Mouse (Mus musculus) frontal cortex, postnatal 10 days (tissue): ENCODE data around the gene Hist1h4m.
"Not testable (repeated sequence)": the region's sequence is repeated elsewhere in the genome, so short reads cannot be mapped to it uniquely, and the experiment has no call there.

ENCODE experiments used
- DNase-seq, 2 experiments: peaks; one replicate each; pipeline ENCODE4 v3.0.0; 2022; ENCODE audit warnings: low spot score in 2 of 2, mixed read lengths in 1 of 2

Hist1h4m gene

DNA sequence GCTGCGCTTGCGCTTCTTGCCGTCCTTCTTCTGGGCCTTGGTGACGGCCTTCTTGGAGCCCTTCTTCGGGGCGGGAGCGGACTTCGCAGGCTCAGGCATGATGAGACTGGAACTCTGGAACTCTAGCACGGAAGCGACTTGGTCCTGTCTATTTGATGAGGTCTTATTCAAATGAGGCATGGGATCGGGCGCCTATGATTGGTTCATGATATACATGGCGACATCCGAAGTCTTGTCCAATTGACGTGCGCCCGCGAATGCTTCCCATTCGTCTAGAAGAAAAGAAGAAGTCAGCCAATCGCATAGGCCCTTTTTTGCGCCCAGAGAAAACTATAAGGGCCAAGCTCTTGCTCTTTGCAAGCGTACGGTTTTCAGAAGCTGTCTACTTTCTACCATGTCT, 1.5 kb upstream of the Hist1h4m start, which contains the start of the genes Hist1h2bq and Hist1h2ao:
Gene Hist1h2bq (minus strand): TSS at position 125 of the 400 bp plus-strand sequence.
Gene Hist1h2ao (plus strand): TSS at position 393 of the 400 bp plus-strand sequence.
- not testable (repeated sequence) for DNase-seq

DNA sequence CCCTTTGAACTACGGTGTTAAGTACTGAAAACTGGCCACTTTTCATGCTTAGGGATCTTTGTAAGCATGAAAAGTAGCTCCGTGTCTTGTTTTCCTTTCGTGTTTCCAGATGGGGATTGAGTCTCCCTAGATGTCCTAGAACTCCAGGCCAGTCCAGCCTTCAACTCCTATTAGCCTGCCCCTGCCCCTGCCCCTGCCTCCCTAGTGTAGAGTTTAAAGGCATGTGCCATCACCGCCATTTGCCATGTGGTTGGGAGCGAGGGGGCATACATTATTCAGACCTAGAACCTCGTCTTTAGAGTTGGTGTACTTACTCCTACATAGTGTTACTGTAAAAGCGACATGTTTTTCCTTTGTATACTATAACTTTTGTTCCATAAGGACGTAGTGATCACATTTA, 472 bp upstream of the Hist1h4m start:
- DNase-seq: not testable (repeated sequence)

DNA sequence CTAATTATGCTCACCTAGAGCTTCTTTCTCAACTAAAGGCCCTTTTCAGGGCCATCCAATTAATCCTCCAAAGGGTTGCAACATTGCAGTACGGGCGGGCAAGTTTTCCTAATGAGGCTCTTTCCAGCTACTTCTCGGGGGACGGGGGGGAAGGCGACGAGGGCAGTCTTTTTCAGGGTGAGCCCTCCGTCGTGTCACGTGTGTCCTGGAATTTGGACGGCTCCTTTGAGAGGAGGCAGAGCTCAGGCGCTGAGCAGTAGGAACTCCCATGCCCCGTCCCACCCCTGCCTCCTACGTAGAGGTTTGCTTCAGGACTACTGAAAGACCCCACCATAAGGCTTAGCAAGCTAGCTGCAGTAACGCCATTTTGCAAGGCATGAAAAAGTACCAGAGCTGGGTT, 546 bp downstream of the Hist1h4m start:
- DNase-seq: not testable (repeated sequence)

DNA sequence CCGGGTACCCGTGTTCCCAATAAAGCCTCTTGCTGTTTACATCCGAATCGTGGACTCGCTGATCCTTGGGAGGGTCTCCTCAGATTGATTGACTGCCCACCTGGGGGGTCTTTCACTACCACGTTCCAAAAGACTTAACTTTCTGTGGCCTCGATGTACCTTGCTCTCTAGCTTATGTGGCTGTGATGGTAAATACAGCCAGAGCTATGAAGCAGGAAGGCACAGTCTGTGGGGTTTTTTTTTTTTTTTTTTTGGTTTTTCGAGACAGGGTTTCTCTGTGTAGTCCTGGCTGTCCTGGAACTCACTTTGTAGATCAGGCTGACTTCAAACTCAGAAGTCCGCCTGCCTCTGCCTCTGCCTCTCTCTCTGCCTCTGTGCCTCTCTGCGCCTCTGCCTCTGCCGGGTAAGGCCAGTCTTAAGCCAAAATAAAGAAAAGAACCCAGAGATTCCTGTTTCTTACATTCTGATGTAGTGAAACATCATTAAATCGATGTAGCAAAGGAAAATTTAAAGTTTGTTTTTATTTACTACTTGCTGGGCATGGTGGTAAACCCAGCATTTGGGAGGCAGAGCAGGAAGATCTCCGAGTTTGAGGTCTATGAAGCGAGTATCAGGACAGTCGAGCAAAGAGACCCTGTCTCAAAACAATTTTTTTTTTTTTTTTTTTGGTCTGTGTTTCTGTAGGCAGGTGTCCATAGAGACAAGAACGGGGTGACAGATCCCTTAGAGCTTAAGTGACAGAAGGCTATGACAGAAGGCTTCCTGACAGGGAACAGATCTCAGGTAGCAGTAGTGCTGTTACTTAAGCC, 8.7 kb downstream of the Hist1h4m start:
- DNase-seq: not testable (repeated sequence)

DNA sequence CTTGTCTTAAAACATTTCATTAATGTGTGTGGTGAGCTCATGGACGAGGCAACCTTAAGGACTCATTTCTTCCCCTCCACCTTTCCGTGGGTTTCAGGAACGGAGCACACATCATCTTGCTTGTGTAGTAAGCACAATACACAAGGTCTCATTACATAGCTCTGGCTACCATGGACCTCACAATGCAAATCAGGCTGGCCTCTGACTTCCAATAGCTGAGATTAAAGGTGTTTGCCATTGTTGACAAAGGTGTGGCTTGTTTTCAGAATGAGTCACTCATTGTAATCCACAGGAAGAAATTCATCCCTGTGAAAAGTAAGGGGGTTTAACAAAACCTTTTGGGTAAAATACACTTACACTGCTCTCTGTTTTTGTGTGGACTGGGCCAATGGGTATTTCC, 17.0 kb downstream of the Hist1h4m start:
- DNase-seq: no peak

DNA sequence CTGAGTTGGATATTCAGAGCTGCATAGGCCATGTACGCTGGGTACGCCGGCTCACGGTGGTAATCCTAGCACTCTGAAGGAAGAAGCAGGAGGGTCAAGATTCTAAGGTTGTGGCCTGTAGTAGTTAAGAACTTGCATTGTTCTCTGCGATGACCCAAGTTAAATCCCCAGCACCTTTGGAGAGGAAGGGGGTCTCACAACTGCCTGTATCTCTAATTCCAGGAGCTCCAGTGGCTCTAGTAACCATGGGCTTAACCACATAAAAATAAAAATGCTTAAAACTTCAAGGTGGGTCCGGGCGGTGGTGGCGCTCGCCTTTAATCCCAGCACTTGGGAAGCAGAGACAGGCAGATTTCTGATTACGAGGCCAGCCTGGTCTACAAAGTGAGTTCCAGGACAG, 18.8 kb downstream of the Hist1h4m start:
- no peak for DNase-seq

DNA sequence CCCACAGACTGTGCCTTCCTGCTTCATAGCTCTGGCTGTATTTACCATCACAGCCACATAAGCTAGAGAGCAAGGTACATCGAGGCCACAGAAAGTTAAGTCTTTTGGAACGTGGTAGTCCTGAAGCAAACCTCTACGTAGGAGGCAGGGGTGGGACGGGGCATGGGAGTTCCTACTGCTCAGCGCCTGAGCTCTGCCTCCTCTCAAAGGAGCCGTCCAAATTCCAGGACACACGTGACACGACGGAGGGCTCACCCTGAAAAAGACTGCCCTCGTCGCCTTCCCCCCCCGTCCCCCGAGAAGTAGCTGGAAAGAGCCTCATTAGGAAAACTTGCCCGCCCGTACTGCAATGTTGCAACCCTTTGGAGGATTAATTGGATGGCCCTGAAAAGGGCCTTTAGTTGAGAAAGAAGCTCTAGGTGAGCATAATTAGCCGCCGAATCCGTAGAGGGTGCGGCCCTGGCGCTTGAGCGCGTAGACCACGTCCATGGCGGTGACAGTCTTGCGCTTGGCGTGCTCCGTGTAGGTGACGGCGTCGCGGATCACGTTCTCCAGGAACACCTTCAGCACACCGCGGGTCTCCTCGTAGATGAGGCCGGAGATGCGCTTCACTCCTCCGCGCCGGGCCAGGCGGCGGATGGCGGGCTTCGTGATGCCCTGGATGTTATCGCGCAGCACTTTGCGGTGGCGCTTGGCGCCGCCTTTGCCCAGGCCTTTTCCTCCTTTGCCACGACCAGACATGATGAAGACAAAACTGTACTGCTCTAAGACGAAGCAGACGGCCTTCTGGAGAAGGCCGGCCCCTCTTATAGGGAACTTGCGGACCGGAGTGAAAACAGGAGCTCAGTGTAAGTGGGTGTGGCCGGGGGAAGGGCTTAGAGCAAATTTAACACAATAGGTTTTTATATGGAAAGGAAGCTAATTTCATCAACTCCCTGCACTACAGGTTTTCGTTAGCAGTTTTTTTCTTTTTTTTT, 20.2 kb downstream of the Hist1h4m start, which contains the start of gene Hist1h4n:
Gene Hist1h4n (minus strand): TSS at position 779 of the 977 bp plus-strand sequence.
- not testable (repeated sequence) for DNase-seq

DNA sequence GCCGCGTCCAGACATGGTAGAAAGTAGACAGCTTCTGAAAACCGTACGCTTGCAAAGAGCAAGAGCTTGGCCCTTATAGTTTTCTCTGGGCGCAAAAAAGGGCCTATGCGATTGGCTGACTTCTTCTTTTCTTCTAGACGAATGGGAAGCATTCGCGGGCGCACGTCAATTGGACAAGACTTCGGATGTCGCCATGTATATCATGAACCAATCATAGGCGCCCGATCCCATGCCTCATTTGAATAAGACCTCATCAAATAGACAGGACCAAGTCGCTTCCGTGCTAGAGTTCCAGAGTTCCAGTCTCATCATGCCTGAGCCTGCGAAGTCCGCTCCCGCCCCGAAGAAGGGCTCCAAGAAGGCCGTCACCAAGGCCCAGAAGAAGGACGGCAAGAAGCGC, 21.9 kb downstream of the Hist1h4m start, which contains the start of the genes Hist1h2ap and Hist1h2br:
Gene Hist1h2ap (minus strand): TSS at position 47 of the 400 bp plus-strand sequence.
Gene Hist1h2br (plus strand): TSS at position 283 of the 400 bp plus-strand sequence.
- DNase-seq: not testable (repeated sequence)

DNA sequence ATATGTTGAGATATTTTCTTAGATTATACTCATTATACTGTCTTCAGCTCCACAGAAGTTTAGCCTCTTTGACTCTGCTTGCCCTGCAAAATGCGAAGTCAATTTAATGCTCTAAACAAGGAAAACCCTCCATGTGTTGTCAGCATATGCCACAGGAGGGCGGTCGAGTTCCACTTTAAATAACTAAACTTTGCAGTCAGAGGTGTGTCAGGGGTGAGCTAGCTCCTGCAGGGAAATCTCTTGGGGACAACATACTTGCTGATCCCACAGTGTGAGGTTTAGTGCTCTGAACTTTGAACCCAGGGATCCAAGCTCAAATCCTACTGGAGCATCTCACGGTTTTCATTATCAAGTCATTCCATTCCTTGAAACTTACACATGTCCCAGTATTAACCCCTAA, 29.0 kb downstream of the Hist1h4m start:
- not testable (repeated sequence) for DNase-seq

DNA sequence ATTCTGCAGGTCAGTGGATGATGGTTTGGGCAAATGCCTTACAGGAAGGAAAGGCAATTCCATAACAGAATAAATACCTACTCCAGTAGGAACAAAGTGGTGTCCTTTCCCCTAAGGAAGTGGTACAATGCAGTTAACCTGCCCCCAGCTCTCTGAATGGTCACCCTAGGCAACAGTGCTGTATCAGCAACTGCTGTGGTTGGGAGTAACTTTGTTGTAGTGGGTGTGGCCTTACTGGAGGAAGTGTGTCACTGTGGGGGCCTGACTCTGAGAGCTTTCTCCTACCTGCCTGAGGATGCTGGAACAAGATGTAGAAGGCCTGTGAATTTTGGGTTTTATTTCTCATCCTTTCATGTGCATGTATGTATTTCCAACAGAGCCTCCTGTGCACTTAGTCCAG, 34.8 kb downstream of the Hist1h4m start:
- DNase-seq: not testable (repeated sequence)

DNA sequence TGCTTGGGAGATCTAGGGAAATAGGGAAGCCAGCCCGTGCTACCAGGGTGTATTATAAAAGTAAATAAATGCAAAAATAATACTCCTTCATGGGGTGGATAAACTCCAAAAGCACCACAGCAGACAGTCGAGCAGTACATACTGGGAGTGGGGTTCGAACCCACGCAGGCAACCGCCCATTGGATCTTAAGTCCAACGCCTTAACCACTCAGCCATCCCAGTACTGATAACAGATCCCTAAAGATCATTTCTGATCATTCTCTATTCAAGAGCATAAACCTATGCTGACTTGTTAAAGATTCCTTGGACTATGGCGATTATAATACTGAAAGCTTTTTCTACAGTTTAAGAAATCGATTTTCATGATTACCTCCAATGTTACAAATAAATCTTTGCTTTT, 36.3 kb downstream of the Hist1h4m start:
- DNase-seq: no peak

DNA sequence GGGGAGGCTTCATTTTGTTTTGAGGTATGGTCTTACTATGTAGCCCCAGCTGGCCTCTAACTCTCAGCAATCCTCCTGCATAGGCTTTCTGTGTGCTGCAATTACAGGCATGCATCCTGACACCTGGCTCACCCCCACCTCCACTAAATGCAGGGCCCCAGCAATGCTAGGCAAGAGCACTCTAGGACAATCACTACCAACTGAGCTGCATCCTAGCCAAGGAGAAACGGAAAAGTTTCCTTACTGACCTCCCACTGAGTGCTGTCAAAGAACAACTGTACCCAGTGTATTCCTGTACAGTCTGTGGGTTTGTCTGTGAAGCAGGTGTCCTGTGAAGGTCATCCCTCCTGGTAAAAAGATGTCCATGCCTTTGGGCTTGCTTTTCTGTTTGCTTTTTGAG, 39.1 kb downstream of the Hist1h4m start:
- not testable (repeated sequence) for DNase-seq

DNA sequence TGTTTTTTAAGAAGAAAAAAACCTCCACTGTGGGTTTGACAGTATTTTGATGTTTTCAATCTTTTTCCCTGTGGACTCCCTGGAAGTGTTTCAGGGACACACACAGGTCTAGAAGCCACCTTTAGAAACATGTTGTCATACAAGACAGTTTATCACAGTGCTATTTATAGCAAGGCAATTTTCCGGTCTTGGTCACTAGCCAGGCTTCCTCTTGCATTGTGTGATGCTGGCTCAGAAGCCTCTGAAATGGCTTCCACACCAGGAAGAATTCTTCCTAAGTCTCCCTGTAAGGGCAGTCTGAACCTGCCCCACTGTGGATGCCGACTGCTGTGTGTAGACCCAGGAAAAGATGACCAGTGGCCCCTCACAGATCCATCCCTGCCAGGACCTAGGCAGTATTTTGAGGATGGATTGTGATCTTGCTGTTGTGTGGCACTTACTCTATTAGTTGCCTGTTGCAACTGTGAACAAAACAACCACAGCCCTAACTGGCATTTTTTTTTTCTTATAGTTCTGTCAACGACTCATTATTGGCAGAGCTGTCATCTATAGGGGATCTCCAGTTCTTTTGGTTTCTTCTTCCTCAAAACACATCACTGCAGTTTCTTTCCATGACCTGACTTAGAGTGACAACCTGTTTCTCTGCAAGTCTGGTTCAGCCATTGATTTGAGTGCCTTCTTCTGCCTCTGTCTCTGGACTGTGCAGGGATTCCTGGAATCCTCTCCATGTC, 40.8 kb downstream of the Hist1h4m start:
- DNase-seq: no peak

DNA sequence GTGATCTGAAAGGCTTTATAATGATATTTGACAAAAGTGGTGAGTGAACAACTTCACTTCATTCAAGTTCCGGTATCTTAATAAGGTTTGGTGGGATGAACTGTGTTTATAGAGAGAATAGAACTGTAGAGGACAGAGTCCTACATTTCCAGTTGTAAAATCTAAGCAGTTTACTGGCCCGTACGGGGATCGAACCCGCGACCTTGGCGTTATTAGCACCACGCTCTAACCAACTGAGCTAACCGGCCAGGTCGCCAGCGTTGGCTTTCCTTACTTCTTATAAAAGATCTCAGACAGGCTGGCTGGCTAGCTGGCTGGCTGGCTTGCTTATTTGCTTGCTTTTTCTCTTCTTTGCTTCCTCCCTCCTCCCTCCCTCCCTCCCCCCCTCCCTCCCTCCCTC, 43.6 kb downstream of the Hist1h4m start:
- DNase-seq: peak; percentile 22 to 74

DNA sequence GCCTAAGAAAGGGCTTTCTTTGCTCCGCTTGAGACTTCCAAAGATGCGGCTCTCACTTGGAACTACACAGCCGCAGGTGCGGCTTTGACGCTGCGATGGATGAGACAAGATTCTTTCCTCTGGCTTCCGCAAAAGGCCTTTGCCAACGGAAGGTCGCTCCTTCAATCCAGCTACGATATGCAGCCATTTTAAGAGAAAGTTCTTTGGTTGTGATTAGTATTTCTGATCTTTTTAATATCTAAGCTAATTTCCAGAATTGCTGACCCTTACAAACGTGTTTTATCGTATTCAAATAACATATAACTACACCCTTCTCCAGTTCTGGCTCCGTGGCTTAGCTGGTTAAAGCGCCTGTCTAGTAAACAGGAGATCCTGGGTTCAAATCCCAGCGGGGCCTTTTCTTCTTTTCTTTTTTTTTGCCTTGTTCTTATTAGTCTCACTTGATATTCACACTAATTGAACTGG, 44.2 kb downstream of the Hist1h4m start:
- peak in 1 of 2 experiments; percentile 23 for DNase-seq

DNA sequence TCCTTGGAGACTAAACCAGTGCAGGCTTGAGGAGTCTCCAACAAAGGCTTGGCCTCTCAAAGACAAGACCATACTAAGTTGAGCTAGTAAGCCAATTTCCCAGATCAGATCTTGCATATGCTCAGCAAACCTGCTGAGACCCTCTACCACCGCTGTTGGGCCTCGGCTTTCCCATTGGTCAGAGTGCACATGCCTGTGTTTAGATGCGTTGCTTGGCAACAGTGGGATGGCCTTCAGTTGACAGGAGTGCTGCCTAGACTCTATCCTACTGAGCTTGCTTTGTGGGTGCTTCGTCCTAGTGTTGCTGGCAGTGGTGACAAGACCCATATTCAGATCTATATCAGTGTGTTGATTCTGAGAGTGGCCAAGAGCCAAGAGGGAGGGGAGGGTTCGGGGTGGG, 50.1 kb downstream of the Hist1h4m start:
- DNase-seq: no peak
